Mouse (Mus musculus) right cerebral cortex, adult 2 months (tissue): ENCODE results near the gene Gemin5.

ENCODE experiments used
- DNase-seq, 2 experiments: peaks; one replicate each; pipeline ENCODE4 v3.0.0; 2021 to 2022; ENCODE audit warnings: low spot score in 2 of 2

Gemin5 gene

DNA sequence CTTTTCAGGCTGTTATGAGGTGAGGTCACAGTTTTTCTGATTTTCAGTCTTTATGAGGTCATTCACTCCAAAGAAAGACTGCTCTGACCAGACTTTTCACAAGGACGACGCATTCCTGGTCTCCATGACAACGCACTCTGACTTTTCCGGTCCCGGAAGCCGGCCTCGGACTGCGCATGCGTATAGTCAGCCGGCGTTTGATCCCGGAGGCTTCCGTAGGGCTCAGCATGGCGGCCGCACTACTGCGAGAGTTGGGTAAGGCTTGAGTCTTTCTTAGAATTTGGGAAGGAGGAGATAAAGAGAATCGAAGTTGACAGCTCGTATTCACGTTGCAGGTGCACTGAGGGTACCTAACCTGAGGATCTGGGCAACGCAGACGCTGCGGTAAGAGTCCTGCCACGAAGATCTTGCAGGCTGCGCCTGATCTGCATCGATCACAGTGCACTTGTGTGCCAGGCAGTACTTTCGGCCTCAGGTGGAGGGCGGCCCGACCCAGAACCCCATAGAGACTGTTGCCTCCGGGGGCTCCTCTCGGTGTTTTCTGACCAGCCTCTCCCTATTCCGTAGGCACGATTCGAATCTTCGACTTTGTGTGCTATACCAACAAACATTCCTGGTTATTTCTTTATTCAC lies 3.2 kb upstream of the Gemin5 start, which contains the start of gene Mrpl22:
TSS of gene Mrpl22 (plus strand) at position 203 of the 633 bp plus-strand sequence.
- peak; percentile 98 for DNase-seq

DNA sequence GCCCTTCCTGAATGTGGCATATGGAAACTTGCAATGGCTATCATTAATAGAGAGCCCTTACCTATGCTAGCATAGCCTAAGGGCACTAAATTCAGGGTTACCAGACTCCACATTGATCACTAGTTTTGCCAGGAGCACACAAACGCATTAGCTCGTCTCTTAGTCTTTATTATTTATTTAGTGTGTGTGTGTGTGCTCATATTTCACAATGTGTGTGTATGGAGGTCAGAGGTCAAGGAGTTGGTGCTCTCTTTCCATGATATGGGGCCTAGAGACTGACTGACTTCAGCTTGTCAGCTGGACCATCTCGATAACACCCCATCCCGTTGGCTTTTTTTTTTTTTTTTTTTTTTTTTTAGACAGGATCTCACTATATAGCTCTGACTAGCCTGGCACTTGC lies 1.3 kb upstream of the Gemin5 start:
- DNase-seq = no peak

DNA sequence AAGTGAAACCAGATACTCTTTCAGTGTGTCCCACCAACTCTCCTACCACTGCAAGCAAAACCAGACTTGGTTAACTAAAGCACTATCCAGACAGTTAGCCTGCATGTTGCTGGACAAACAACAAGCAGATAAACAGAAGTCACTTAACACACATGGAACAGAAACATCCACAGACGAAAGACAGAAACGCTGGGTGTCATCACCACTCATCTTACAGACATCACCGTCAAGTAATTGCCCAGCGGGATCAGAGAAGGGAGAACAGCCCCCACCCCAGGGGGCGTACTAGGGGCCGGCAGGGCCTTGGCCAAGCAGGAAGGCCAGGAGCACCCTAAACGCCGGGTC lies 545 bp downstream of the Gemin5 start:
- DNase-seq = no peak

DNA sequence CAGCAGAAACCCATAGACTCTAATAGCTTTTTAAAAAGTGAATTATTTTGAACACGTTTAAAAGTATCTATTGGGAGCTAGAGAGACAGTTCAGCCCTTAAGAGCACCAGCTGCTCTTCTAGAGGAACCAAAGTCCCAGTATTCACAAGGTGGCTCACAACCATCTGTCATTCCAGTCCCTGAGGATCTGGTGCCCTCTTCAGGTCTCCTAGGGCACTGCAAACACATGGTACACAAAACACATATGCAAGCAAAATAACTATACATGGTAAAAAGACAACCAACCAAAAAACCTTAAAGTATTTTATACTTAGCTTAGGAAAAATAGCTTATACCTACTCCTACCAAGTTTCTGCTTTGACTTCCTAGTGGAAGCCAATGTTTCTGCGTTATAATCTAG lies 3.3 kb downstream of the Gemin5 start:
- no peak for DNase-seq

DNA sequence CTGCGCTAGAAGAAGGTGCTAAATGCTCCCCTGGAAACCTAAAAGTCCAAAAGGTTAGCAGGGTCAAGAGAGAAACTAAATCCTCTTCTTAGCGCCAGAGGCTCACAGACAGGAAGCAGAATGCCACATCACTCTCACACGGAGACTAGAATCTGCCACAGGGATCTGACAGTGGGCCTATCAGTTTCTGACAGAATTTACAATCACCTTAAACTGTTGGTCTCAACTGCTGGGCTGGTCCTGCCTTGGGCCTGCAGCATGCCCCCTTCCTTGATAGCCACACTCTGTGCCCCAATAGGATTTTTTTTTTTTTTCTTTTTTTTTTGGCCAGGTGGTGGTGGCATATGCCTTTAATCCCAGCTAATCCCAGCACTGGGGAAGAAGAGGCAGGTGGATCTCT lies 11.5 kb downstream of the Gemin5 start:
- DNase-seq = no peak

DNA sequence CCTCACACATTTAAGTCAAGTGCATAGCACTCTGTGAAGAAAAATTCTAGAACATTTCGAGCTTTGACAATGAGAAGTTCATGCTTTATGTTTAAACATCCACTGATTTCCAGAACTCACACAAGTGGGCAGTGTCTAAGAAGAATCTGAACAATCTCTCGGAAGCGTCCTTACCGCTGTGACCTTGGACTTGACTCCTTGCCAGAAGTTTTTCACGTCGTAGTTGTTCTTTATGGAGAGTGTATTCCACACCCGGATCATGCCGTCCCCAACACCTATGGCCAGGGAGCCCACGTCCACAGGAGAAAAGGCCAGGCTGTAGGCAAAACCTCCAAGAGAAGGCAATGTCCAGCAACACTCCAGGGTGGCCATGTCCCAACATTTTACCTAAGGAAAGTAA lies 12.9 kb downstream of the Gemin5 start:
- no peak for DNase-seq

DNA sequence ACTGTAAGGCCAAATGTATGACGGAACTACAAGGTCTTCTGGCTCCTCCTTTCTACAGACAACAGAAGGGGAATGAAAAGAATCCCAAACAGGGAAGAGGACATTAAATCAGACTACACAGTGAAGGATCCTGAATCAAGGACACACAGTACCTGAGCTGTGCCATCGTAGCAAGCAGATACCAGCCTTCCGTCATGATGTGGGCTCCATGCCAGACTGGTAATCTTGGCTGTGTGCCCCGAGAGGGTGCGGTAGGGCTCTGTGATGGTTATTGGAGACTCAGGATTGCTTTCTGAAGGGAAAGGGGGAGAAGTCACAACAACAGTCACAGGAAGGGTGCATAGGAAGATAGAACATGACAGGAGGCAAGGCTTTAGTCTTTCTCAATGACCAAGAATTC lies 22.1 kb downstream of the Gemin5 start:
- no peak for DNase-seq

DNA sequence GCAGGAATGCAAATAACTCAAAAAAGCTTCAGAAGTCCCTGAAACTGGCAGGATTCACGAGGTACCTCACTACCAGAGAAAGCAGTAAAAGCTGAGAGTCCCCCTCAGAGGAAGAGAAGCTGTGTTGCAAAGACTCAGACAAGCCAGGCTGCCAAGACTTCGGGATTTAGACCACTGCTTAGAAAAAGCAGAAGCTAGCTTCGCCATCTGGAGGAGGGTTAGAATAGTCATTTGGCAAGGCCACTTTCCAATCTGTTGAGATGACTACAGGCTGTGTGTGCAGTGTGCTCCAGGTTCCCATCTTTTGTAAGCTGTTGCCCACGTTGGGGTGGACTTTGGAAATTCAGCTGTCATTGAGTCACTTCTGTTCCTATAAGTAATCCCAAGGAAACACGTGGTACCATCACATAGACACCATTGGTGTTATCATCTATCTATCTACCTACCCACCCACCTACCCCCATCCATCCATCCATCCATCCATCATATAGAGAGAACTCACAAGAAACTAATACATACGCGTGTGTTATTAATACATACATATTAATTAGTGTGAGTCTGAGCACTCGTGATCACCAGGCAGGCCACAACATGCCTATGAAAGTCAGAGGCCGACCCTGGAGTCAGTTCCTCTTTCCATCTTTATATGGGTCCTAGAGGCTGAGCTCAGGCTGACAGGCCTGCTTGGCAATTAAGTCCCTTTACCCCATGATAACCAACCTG lies 24.5 kb downstream of the Gemin5 start:
- peak; percentile 47 to 50 for DNase-seq

DNA sequence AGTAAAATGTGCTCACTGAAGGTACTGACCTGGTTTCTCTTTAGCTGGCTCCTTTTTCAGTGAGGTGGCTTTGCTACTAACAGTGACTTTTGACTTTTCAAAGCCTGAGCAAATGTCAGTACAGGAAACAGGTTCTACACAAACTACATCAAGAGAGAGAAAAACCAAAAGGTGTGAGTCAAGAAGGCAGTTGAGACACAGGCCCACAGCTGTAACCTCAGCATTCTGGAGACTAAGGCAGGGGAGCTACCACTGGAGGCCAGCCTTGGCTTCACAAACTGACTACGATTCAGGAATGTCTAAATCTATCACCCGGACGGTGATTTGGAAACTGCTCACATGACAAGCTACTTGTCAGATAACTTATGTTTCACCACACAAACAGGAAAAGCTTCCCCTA lies 28.9 kb downstream of the Gemin5 start:
- no peak for DNase-seq

DNA sequence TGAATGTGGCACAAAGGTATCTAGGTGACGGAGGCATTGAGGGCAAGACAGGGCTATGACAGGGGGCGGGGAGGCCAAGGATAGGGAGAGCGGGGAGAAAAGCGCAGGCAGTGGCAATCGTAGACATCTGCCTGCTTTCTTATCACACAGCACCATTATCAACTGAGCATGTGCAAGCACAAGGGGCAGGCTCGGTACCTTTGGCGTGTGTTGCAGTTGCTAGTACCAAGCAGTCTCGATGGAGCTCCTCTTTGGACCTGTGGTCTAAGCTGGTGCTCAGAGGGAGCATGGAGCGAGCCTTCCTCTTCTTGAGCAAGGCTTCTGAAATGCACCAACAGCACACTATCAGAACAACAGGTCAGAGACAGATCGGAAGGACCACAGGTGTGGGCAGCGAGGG lies 29.5 kb downstream of the Gemin5 start:
- no peak for DNase-seq

DNA sequence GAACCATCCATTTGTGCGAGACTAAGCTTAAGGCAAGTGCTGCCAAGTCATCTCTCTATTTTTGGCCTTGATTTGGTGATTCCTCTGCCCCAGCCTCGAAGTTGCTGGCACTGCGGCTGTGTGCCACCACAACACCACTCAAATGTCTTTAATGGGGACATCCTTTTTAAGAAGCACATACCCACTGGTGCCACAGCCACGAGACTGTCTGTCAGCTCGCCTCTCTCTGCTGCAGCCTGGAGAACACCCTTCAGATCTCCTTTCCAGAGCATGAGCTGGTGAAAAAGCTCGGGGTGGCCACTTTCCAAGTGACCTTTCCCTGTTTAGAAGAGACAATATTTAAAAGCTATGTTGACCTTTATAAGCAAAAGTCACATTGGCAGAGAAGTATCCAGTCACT lies 31.7 kb downstream of the Gemin5 start:
- no peak for DNase-seq

DNA sequence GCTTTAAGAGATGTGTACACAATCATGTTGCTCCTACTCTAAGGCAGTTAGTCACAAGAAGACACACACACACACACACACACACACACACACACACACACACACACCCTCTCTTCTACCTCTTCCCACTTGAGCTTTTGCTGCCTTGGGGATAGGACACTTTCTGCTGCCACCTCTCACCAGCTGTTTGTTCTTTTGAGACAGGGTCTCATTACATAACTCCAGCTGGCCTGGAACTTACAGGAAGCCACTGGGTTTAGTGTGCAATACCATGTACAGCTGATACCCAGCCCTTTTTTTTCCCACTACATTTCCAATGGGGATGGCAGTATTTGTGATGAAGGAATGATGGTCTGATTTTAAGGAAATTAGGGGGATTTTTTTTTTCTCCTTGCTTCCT lies 33.0 kb downstream of the Gemin5 start:
- DNase-seq = no peak

DNA sequence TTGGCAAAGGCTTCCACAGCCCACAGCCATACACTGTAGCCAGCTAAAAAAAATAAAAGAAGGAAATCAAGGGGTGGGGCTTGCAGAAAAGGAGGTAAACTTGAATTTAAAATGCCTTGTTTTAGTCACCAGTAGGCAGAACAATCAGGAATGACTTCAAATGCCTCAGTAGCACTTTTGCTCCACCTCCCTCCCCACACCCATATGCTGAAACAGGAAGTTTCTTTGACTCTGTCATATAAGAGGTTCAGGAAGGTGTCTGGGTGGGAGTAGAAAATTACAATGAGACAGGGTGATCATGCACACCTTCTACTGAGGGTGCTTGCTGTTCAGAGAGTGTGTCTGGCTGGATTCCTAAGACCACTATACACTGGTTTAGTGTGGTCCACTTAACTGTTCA lies 33.5 kb downstream of the Gemin5 start:
- DNase-seq = no peak

DNA sequence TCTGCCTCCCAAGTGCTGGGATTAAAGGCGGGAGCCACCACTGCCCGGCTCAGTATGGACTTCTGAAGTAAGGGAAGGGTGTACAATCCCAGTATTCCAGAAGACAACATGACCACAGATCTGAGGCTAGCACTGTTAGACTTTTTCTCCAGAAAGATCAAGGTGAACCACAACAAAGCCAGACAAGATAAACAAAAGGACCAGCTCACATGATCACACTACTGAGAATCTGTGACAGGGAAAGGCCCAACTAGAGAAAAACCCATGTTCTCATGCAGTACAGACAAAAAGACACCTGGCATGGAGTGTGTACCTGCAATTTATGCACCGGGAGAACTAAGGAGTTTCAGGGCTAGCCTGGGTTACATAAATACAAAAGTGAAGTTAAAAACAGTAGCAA lies 36.3 kb downstream of the Gemin5 start:
- no peak for DNase-seq

DNA sequence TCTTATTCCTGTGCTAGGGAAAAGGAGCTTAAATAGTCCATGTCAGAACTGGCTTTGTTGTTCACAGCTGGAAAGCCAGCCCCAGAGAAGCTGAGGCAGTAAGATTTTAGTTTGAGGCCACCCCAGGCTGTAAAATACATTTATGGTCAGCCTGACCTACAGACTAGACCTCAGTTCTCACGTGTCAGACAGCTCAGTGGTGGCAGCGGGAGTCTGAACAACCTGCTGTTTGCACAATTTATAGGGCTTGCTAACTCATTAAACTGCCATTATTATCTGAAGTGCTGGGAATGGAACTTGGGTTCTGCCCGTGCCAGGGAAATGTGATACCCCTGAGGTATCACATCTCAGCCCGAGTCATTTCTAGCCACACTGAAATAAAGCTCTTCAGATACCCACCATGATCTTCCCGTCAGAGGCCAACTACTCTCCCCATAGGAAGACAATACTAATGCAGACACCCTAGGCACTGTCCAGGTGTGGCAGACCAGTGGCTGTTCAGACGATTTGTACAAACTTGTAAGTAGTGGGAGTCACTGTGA lies 39.0 kb downstream of the Gemin5 start:
- no peak for DNase-seq

DNA sequence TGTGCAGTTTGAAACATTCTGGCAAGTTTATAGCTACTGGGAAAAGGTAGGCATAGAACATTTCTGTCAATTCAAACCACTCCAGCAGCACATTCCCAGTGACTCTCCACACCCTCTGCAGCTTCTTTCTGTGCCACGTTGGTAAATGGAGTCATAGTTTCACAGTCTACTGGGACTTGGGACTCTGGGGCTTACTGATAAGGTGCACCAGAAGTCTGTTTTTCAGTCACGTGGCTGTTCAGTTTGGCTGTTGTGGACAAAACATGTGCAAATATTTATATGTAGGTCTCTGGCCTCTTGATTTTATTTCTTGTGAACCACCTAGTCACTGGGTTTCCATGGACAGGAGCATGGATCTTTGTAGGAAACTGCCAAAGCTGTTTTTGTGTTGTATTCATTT lies 40.8 kb downstream of the Gemin5 start:
- no peak for DNase-seq

DNA sequence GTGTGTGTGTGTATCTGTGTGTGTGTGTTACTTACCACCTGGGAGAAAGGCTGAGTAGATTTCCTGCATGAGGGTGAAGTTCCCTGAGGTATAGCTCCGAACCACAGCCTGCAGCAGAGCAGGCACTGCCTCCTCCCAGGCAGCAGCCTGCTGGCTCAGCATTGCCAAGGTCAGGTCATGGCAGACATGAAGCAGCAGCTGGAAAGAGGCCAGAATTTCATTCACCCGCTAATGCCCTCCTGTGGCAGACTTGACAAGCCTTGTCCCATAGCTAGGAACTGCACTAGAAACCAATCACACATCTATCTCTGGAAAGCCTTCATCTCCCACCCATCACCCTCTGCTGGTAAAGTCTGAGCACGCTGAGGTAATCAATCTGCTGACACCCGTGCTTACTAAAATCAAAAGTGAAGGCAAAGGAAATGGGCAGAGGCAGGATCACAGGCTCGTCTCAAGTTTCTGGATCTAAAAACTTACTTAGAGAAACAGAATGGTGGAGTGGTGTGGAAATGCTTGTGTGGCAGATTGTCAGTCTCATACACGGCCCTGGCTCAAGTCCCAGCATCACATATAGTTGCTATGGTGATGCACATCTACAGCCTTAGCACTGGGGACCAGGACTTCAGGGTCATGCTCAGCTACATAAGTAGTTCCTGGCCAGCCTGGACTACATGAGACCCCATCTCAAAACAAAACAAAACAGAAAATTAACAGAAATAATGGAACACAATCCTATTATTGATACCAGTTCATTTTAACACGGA lies 41.8 kb downstream of the Gemin5 start:
- no peak for DNase-seq

DNA sequence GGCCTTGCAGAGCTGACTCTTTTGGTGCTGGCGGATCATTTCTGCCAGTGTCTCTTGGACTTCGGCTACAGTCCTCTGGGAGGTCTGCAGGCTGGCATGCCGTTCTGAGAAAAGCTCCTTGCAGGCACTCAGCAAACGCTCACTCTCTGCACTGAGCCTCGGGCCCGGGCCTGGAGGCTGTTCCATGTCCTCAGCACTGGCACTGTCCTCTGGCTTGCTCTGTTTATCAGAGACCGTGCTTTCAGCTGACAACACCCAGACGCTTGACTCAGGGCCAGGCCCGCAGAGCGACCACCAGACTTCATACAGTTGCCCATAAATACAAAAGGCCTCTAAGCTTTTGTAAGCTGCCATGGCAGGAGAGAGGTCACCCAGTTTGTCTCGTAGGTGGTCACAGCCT lies 43.3 kb downstream of the Gemin5 start:
- no peak for DNase-seq

DNA sequence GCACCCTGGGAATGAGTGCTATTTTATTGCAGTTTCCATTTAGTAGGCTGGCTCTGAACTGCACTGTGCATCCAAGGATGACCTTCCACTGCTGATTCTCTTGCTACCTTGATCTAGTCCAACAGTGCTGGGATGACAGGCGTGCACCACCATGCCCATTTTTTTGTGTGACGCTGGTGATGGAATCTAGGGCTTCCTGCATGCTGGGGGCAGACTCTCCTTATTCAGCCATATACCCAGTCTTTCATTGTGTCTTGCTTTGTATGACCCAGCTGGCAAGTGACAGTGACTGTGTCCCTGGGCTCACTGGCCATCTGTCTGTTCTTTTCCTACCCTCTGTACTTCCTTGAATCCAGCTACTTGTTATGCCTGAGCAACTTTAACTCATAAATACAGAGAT lies 44.6 kb downstream of the Gemin5 start:
- no peak for DNase-seq

DNA sequence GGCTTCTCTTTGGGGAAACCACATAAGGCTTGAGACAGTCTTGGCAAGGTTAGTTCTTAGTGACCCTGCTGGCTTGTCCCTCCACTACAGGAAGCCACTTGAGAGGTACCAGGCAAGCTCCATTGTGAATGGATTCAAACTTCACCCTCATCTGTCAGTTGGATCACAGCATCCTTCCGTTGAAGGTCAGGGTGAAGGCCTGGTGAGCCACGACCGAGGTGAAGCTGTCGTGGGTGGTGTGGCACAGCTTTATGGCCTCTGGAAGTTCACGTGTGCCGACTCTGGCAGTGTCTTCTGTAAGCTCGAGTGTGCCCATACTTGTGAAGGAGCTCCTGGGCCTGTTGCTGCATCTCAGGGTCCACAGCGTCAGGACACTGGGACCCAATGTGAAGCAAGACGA lies 47.0 kb downstream of the Gemin5 start:
- DNase-seq = no peak

DNA sequence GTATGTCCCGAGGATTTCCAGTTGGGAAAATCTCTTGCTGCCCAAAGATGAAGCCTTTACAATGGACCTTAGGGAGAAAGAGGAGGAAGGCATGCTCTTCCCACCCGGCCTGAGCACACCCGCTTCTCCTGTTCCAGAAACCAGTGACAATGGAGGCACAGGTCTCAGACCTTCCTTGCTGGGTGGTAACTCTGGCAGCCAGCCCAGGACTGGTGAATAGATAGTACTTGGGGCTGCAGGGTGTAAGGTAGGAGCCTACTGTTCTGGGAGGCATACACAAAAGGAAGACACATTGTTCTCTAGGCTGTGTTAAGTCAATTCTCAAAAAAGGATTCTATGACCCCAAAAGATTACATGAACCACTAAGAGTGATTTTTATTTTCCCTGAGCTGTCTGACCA lies 47.7 kb downstream of the Gemin5 start:
- DNase-seq = no peak

DNA sequence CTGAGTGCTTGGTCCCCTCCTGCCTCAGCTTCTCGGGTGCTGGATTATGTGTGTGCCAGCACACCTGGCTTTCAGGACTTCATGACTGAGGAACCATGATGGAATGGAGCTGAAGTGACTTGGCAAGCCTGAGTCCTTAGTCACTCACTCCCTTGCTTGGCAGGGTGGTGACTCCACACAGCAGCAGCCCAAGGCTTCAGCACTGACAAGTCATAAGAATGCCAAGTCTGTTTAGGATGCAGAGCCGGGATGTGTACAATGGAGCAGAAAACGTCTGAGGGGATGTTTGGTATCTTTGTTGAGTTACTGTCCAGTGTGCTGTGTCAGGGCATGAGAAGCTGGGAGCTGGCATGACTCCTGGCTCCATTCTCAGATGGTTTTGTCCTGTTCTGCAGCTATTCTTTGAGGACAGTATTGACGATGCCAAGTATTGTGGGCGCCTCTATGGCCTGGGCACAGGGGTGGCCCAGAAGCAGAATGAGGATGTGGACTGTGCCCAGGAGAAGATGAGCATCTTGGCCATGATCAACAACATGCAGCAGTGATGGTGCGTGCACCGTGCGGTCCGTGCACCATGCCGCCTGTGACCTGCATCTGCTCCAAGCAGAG lies 51.2 kb downstream of the Gemin5 start:
- DNase-seq = no peak
